Mouse (Mus musculus) CH12.LX (cell line): ENCODE data around the gene Cx3cr1. TPM values are rescaled to one million over a fixed set of nuclear protein-coding genes. Genes with fewer than 3 reads are reported as not detected.
A peak's percentile ranks its signal among the peaks of the same experiment; 100 is the strongest.

ENCODE experiments used
- DNase-seq: peaks from one replicate; pipeline ENCODE4 v3.0.0-alpha.2; 2013; ENCODE audit errors: extremely low read depth
- H3K27ac ChIP-seq: 2 replicates; pipeline ENCODE4 v1.5.1; 2012; ENCODE audit warnings: low read depth, mild to moderate bottlenecking, control low read depth, moderate library complexity; ENCODE audit not compliant: insufficient read depth
- H3K27me3 ChIP-seq: replicated peaks from 2 replicates; pipeline ENCODE3; 2012; ENCODE audit warnings: inconsistent platforms
- H3K36me3 ChIP-seq, 2 experiments: replicated peaks in 1 of 2; 2 replicates each; pipeline versions ENCODE3 to v1.6.1; 2012; ENCODE audit warnings: inconsistent platforms in 1 of 2, low read length in 1 of 2, mild to moderate bottlenecking in 1 of 2, mixed read lengths in 1 of 2, moderate library complexity in 1 of 2; ENCODE audit not compliant: control insufficient read depth in 1 of 2, insufficient read depth in 1 of 2
- H3K4me1 ChIP-seq, 2 experiments: 2 replicates each; pipeline ENCODE4 v1.6.1; 2012; ENCODE audit warnings: inconsistent platforms in 1 of 2, moderate library complexity in 1 of 2; ENCODE audit not compliant: insufficient read depth in 2 of 2, control insufficient read depth in 1 of 2
- H3K4me2 ChIP-seq: 2 replicates; pipeline ENCODE4 v1.6.1; 2012; ENCODE audit warnings: low read depth, mild to moderate bottlenecking, control low read depth; ENCODE audit not compliant: poor library complexity, insufficient read depth, severe bottlenecking
- H3K4me3 ChIP-seq, 3 experiments: fragments of 150-350 bp in 1 of 3; sonication (generic) in 1 of 3; replicated peaks in 1 of 3; 2 replicates each; pipeline versions ENCODE3 to v1.5.1; 2011 to 2012; ENCODE audit warnings: low read depth in 2 of 3, low read length in 2 of 3, mild to moderate bottlenecking in 2 of 3, moderate library complexity in 2 of 3, control low read depth in 1 of 3, improper control_type of control experiment in 1 of 3, inconsistent platforms in 1 of 3, mixed read lengths in 1 of 3; ENCODE audit not compliant: poor library complexity in 1 of 3
- H3K79me2 ChIP-seq: replicated peaks from 2 replicates; pipeline ENCODE4 v1.6.1; 2012; ENCODE audit warnings: mild to moderate bottlenecking, moderate library complexity; ENCODE audit not compliant: control insufficient read depth, poor library complexity, insufficient read depth, severe bottlenecking; ENCODE audit errors: extremely low read depth
- H3K9ac ChIP-seq: 2 replicates; pipeline ENCODE4 v1.6.1; 2012; ENCODE audit warnings: low read depth, mild to moderate bottlenecking, control low read depth, moderate library complexity; ENCODE audit not compliant: insufficient read depth
- H3K9me3 ChIP-seq: replicated peaks from 2 replicates; pipeline ENCODE3; 2012; ENCODE audit warnings: low read length, inconsistent platforms, mixed read lengths
- BHLHE40 ChIP-seq: IDR thresholded peaks from 2 replicates; pipeline ENCODE4 v1.6.1; 2011; ENCODE audit warnings: mild to moderate bottlenecking, low read depth, low read length, improper control_type of control experiment
- CHD2 ChIP-seq: IDR thresholded peaks from 2 replicates; pipeline ENCODE4 v1.6.1; 2011; ENCODE audit warnings: low read length, improper control_type of control experiment
- CTCF ChIP-seq, 2 experiments: IDR thresholded peaks in 1 of 2; conservative IDR thresholded peaks in 1 of 2; 2 replicates each; pipeline ENCODE4 v1.5.1; 2011 to 2012; ENCODE audit warnings: low read depth in 2 of 2, low read length in 2 of 2, improper control_type of control experiment in 1 of 2, inconsistent platforms in 1 of 2, mild to moderate bottlenecking in 1 of 2, moderate library complexity in 1 of 2
- ELF1 ChIP-seq: IDR thresholded peaks from 2 replicates; pipeline ENCODE4 v1.6.1; 2014; ENCODE audit warnings: low read depth, mild to moderate bottlenecking, inconsistent platforms, low read length, improper control_type of control experiment
- EP300 ChIP-seq: IDR thresholded peaks from 2 replicates; pipeline ENCODE4 v1.6.1; 2011; ENCODE audit warnings: low read length, improper control_type of control experiment
- GABPA ChIP-seq: IDR thresholded peaks from 2 replicates; pipeline ENCODE4 v1.6.1; 2012; ENCODE audit warnings: low read depth, low read length, improper control_type of control experiment, inconsistent platforms; ENCODE audit not compliant: insufficient replicate concordance
- IRF4 ChIP-seq: IDR thresholded peaks from 2 replicates; pipeline ENCODE4 v1.6.1; 2014; ENCODE audit warnings: low read depth, mild to moderate bottlenecking, inconsistent platforms, low read length, improper control_type of control experiment
- JUN ChIP-seq: IDR thresholded peaks from 2 replicates; pipeline ENCODE4 v1.6.1; 2011; ENCODE audit warnings: low read depth, mild to moderate bottlenecking, low read length, improper control_type of control experiment, moderate library complexity; ENCODE audit not compliant: insufficient read depth
- JUND ChIP-seq: conservative IDR thresholded peaks from 2 replicates; pipeline ENCODE4 v1.6.1; 2011; ENCODE audit warnings: low read depth, low read length, improper control_type of control experiment
- MAZ ChIP-seq: IDR thresholded peaks from 2 replicates; pipeline ENCODE4 v1.6.1; 2012; ENCODE audit warnings: low read depth, mild to moderate bottlenecking, inconsistent platforms, low read length, improper control_type of control experiment, moderate library complexity
- MXI1 ChIP-seq: IDR thresholded peaks from 2 replicates; pipeline ENCODE4 v1.6.1; 2011; ENCODE audit warnings: mild to moderate bottlenecking, low read depth, low read length, improper control_type of control experiment
- NELFE ChIP-seq: IDR thresholded peaks from 2 replicates; pipeline ENCODE4 v1.6.1; 2011; ENCODE audit warnings: low read depth, low read length, improper control_type of control experiment
- NRF1 ChIP-seq: IDR thresholded peaks from 2 replicates; pipeline ENCODE4 v1.6.1; 2014; ENCODE audit warnings: low read depth, mild to moderate bottlenecking, inconsistent platforms, low read length, improper control_type of control experiment, moderate library complexity
- PAX5 ChIP-seq: IDR thresholded peaks from 2 replicates; pipeline ENCODE4 v1.6.1; 2012; ENCODE audit warnings: low read length, inconsistent platforms, mixed read lengths
- POLR2A ChIP-seq: IDR thresholded peaks from 2 replicates; pipeline ENCODE4 v1.6.1; 2011; ENCODE audit warnings: low read depth, mild to moderate bottlenecking, improper control_type of control experiment, low read length
- RAD21 ChIP-seq: IDR thresholded peaks from 2 replicates; pipeline ENCODE4 v1.6.1; 2011; ENCODE audit warnings: low read depth, mild to moderate bottlenecking, low read length, improper control_type of control experiment, moderate library complexity
- RCOR1 ChIP-seq: conservative IDR thresholded peaks from 2 replicates; pipeline ENCODE4 v1.6.1; 2012; ENCODE audit warnings: low read depth, mild to moderate bottlenecking, inconsistent platforms, low read length, improper control_type of control experiment
- SMC3 ChIP-seq: IDR thresholded peaks from 2 replicates; pipeline ENCODE4 v1.6.1; 2011; ENCODE audit warnings: low read depth, low read length, improper control_type of control experiment
- ZC3H11A ChIP-seq: IDR thresholded peaks from 2 replicates; pipeline ENCODE4 v1.6.1; 2012; ENCODE audit warnings: low read depth, mild to moderate bottlenecking, inconsistent platforms, low read length, improper control_type of control experiment
- dilution Hi-C: fragments of 300-500 bp; cut with MboI; formaldehyde crosslinking; loops from 2 replicates; pipeline ENCODE4 v1.14.3; 2020; ENCODE audit warnings: low sequenced_read_pairs; ENCODE audit not compliant: extremely low pct_unique_long_range_greater_than_20kb, extremely low pct_ligation_motif_present
- in situ Hi-C: fragments of 300-500 bp; cut with MboI; formaldehyde crosslinking; loops from 3 replicates; pipeline ENCODE4 v1.14.3; 2019; ENCODE audit warnings: low sequenced_read_pairs, low pct_ligation_motif_present, low pct_unique_long_range_greater_than_20kb, mixed read lengths
- polyA plus RNA-seq: library from polyadenylated mRNA; unstranded; fragments of >175 nt; gene quantifications from 2 replicates; pipeline ENCODE4 v1.2.1, GENCODE M21; 2012; ENCODE audit warnings: low read depth; ENCODE audit not compliant: insufficient read length
- total RNA-seq, 2 experiments: library from RNA; depleted of rRNA; stranded (reverse); fragments of 300-350 nt in 1 of 2; fragments of >200 nt in 1 of 2; gene quantifications; 2 replicates each; pipeline ENCODE4 v1.2.3; 2012 to 2014

Gene Cx3cr1
- total and polyA plus RNA-seq, 3 experiments = 0.06 TPM; not detected in 2

DNA sequence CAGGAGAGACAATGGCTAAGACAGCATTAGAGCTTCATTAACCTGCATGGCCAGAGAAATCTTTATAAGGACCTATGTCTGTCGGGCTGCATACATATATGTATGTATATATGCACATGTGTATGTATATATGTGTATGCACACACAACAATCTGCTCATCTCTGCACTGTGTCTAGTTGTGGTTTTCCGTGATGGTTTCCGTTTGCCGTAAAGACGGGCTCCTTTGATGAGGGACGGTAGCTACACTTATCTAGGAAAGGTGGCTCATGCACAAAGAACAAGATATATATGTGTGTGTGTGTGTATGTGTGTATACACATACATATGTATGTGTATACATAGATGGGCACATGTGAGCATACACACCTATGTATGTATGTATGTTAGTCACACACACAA is 39.8 kb downstream of the Cx3cr1 start:
- no peak overlapping the region for H3K9ac ChIP-seq
- no peaks in the 10 kb centered on the region for H3K9me3 ChIP-seq
- no peak overlapping the region for H3K27ac ChIP-seq
- no peak overlapping the region for H3K4me2 ChIP-seq
- H3K4me3 ChIP-seq = no peak overlapping the region
- peaks cover 26% of the 10 kb centered on the region for H3K27me3 ChIP-seq
- no peaks in the 10 kb centered on the region for H3K79me2 ChIP-seq
- dilution Hi-C loops = no loop called here
- H3K36me3 ChIP-seq = no peaks in the 10 kb centered on the region
- peaks cover 3 to 4% of the 10 kb centered on the region in 2 experiments; a peak in 3 of 4 replicates for H3K4me1 ChIP-seq
- DNase-seq = no peak
- TF ChIP-seq MAZ (no peak), EP300 (no peak)
- in situ Hi-C loops = loop anchor here (5.0 kb wide), 1 partner anchor 42 kb away; no protein-coding TSS in a partner anchor

GRCm38 (mm10) chr9:120027401-120028151 is 42.1 kb downstream of the Cx3cr1 start:
- Histone ChIP-seq H3K27ac (no peak overlapping the region), H3K9me3 (no peaks in the 10 kb centered on the region), H3K4me1 (peaks cover 12 to 18% of the 10 kb centered on the region in 2 experiments), H3K79me2 (no peaks in the 10 kb centered on the region), H3K36me3 (no peaks in the 10 kb centered on the region), H3K9ac (no peak overlapping the region)
- in situ Hi-C loops = loop anchor here (5.0 kb wide), 1 partner anchor 45 kb away; no protein-coding TSS in a partner anchor
- DNase-seq = peak; percentile 74
- TF ChIP-seq RCOR1 = no peak
- TF ChIP-seq CTCF (conservative IDR thresholded peaks at IDR 0.05 in 1 of 2, IDR thresholded peaks at IDR 0.05 in 1 of 2; ENCODE audit: low read depth in 2 of 2, low read length in 2 of 2) = peak; percentile 79 to 93
- TF ChIP-seq JUND = no peak
- TF ChIP-seq EP300 = no peak
- no peak for TF ChIP-seq CHD2
- peak; percentile 82 for TF ChIP-seq RAD21
- 0 out of 2 replicates have a peak, but pooled peaks have one; percentile 37 for TF ChIP-seq NRF1
- TF ChIP-seq IRF4 = peak; percentile 45; the same call in 1 of the 2 replicates
- TF ChIP-seq BHLHE40 = peak; percentile 32; the same call in 1 of the 2 replicates
- TF ChIP-seq SMC3 = peak; percentile 93
- TF ChIP-seq JUN = no peak
- TF ChIP-seq NELFE = peak; percentile 35; the same call in 1 of the 2 replicates
- no peak for TF ChIP-seq PAX5
- TF ChIP-seq ELF1 = no peak
- no peak for TF ChIP-seq POLR2A
- peak; percentile 69 for TF ChIP-seq ZC3H11A
- no peak for TF ChIP-seq MXI1
- TF ChIP-seq GABPA = no peak
- TF ChIP-seq, all 38 proteins: peak for 8
- H3K27me3 ChIP-seq = peaks cover 35% of the 10 kb centered on the region
- dilution Hi-C loops = no loop called here
- peak overlapping the region; percentile 42 for H3K4me2 ChIP-seq
- peak overlapping the region in 1 of 3 experiments; percentile 12 for H3K4me3 ChIP-seq
